Mouse (Mus musculus) CH12.LX (cell line): ENCODE data around the gene Cask. TPM values are rescaled to one million over a fixed set of nuclear protein-coding genes. Genes with fewer than 3 reads are reported as not detected.

Experiments used
- DNase-seq: peaks from one replicate; pipeline ENCODE4 v3.0.0-alpha.2; 2013; ENCODE audit errors: extremely low read depth
- H3K27ac ChIP-seq: 2 replicates; pipeline ENCODE4 v1.5.1; 2012; ENCODE audit warnings: low read depth, mild to moderate bottlenecking, control low read depth, moderate library complexity; ENCODE audit not compliant: insufficient read depth
- H3K27me3 ChIP-seq: replicated peaks from 2 replicates; pipeline ENCODE3; 2012; ENCODE audit warnings: inconsistent platforms
- H3K36me3 ChIP-seq, 2 experiments: replicated peaks in 1 of 2; 2 replicates each; pipeline versions ENCODE3 to v1.6.1; 2012; ENCODE audit warnings: inconsistent platforms in 1 of 2, low read length in 1 of 2, mild to moderate bottlenecking in 1 of 2, mixed read lengths in 1 of 2, moderate library complexity in 1 of 2; ENCODE audit not compliant: control insufficient read depth in 1 of 2, insufficient read depth in 1 of 2
- H3K4me1 ChIP-seq, 2 experiments: 2 replicates each; pipeline ENCODE4 v1.6.1; 2012; ENCODE audit warnings: inconsistent platforms in 1 of 2, moderate library complexity in 1 of 2; ENCODE audit not compliant: insufficient read depth in 2 of 2, control insufficient read depth in 1 of 2
- H3K4me2 ChIP-seq: 2 replicates; pipeline ENCODE4 v1.6.1; 2012; ENCODE audit warnings: low read depth, mild to moderate bottlenecking, control low read depth; ENCODE audit not compliant: poor library complexity, insufficient read depth, severe bottlenecking
- H3K4me3 ChIP-seq, 3 experiments: fragments of 150-350 bp in 1 of 3; sonication (generic) in 1 of 3; replicated peaks in 1 of 3; 2 replicates each; pipeline versions ENCODE3 to v1.5.1; 2011 to 2012; ENCODE audit warnings: low read depth in 2 of 3, low read length in 2 of 3, mild to moderate bottlenecking in 2 of 3, moderate library complexity in 2 of 3, control low read depth in 1 of 3, improper control_type of control experiment in 1 of 3, inconsistent platforms in 1 of 3, mixed read lengths in 1 of 3; ENCODE audit not compliant: poor library complexity in 1 of 3
- H3K79me2 ChIP-seq: replicated peaks from 2 replicates; pipeline ENCODE4 v1.6.1; 2012; ENCODE audit warnings: mild to moderate bottlenecking, moderate library complexity; ENCODE audit not compliant: control insufficient read depth, poor library complexity, insufficient read depth, severe bottlenecking; ENCODE audit errors: extremely low read depth
- H3K9ac ChIP-seq: 2 replicates; pipeline ENCODE4 v1.6.1; 2012; ENCODE audit warnings: low read depth, mild to moderate bottlenecking, control low read depth, moderate library complexity; ENCODE audit not compliant: insufficient read depth
- H3K9me3 ChIP-seq: replicated peaks from 2 replicates; pipeline ENCODE3; 2012; ENCODE audit warnings: low read length, inconsistent platforms, mixed read lengths
- BHLHE40 ChIP-seq: IDR thresholded peaks from 2 replicates; pipeline ENCODE4 v1.6.1; 2011; ENCODE audit warnings: mild to moderate bottlenecking, low read depth, low read length, improper control_type of control experiment
- CHD2 ChIP-seq: IDR thresholded peaks from 2 replicates; pipeline ENCODE4 v1.6.1; 2011; ENCODE audit warnings: low read length, improper control_type of control experiment
- E2F4 ChIP-seq: IDR thresholded peaks from 2 replicates; pipeline ENCODE4 v1.6.1; 2011; ENCODE audit warnings: low read depth, low read length, improper control_type of control experiment; ENCODE audit not compliant: insufficient replicate concordance
- ELF1 ChIP-seq: IDR thresholded peaks from 2 replicates; pipeline ENCODE4 v1.6.1; 2014; ENCODE audit warnings: low read depth, mild to moderate bottlenecking, inconsistent platforms, low read length, improper control_type of control experiment
- EP300 ChIP-seq: IDR thresholded peaks from 2 replicates; pipeline ENCODE4 v1.6.1; 2011; ENCODE audit warnings: low read length, improper control_type of control experiment
- ETS1 ChIP-seq: conservative IDR thresholded peaks from 2 replicates; pipeline ENCODE4 v1.6.1; 2012; ENCODE audit warnings: low read depth, mild to moderate bottlenecking, inconsistent platforms, low read length, improper control_type of control experiment, moderate library complexity
- GABPA ChIP-seq: IDR thresholded peaks from 2 replicates; pipeline ENCODE4 v1.6.1; 2012; ENCODE audit warnings: low read depth, low read length, improper control_type of control experiment, inconsistent platforms; ENCODE audit not compliant: insufficient replicate concordance
- IRF4 ChIP-seq: IDR thresholded peaks from 2 replicates; pipeline ENCODE4 v1.6.1; 2014; ENCODE audit warnings: low read depth, mild to moderate bottlenecking, inconsistent platforms, low read length, improper control_type of control experiment
- JUN ChIP-seq: IDR thresholded peaks from 2 replicates; pipeline ENCODE4 v1.6.1; 2011; ENCODE audit warnings: low read depth, mild to moderate bottlenecking, low read length, improper control_type of control experiment, moderate library complexity; ENCODE audit not compliant: insufficient read depth
- JUND ChIP-seq: conservative IDR thresholded peaks from 2 replicates; pipeline ENCODE4 v1.6.1; 2011; ENCODE audit warnings: low read depth, low read length, improper control_type of control experiment
- KAT2A ChIP-seq: IDR thresholded peaks from 2 replicates; pipeline ENCODE4 v1.6.1; 2012; ENCODE audit warnings: low read length, improper control_type of control experiment, inconsistent platforms; ENCODE audit not compliant: insufficient replicate concordance
- MAFK ChIP-seq: IDR thresholded peaks from 2 replicates; pipeline ENCODE4 v1.6.1; 2011; ENCODE audit warnings: low read length, improper control_type of control experiment; ENCODE audit not compliant: insufficient replicate concordance
- MAX ChIP-seq: IDR thresholded peaks from 2 replicates; pipeline ENCODE4 v1.6.1; 2011; ENCODE audit warnings: low read length, improper control_type of control experiment
- MAZ ChIP-seq: IDR thresholded peaks from 2 replicates; pipeline ENCODE4 v1.6.1; 2012; ENCODE audit warnings: low read depth, mild to moderate bottlenecking, inconsistent platforms, low read length, improper control_type of control experiment, moderate library complexity
- MEF2A ChIP-seq: IDR thresholded peaks from 2 replicates; pipeline ENCODE4 v1.6.1; 2014; ENCODE audit warnings: low read depth, mild to moderate bottlenecking, inconsistent platforms, low read length, improper control_type of control experiment, borderline replicate concordance
- MXI1 ChIP-seq: IDR thresholded peaks from 2 replicates; pipeline ENCODE4 v1.6.1; 2011; ENCODE audit warnings: mild to moderate bottlenecking, low read depth, low read length, improper control_type of control experiment
- MYC ChIP-seq: IDR thresholded peaks from 2 replicates; pipeline ENCODE4 v1.6.1; 2011; ENCODE audit warnings: low read depth, mild to moderate bottlenecking, improper control_type of control experiment, low read length
- NELFE ChIP-seq: IDR thresholded peaks from 2 replicates; pipeline ENCODE4 v1.6.1; 2011; ENCODE audit warnings: low read depth, low read length, improper control_type of control experiment
- NRF1 ChIP-seq: IDR thresholded peaks from 2 replicates; pipeline ENCODE4 v1.6.1; 2014; ENCODE audit warnings: low read depth, mild to moderate bottlenecking, inconsistent platforms, low read length, improper control_type of control experiment, moderate library complexity
- POLR2A ChIP-seq: IDR thresholded peaks from 2 replicates; pipeline ENCODE4 v1.6.1; 2011; ENCODE audit warnings: low read depth, mild to moderate bottlenecking, improper control_type of control experiment, low read length
- POLR2AphosphoS2 ChIP-seq: IDR thresholded peaks from 2 replicates; pipeline ENCODE4 v1.6.1; 2011; ENCODE audit warnings: low read depth, low read length, improper control_type of control experiment
- RAD21 ChIP-seq: IDR thresholded peaks from 2 replicates; pipeline ENCODE4 v1.6.1; 2011; ENCODE audit warnings: low read depth, mild to moderate bottlenecking, low read length, improper control_type of control experiment, moderate library complexity
- RCOR1 ChIP-seq: conservative IDR thresholded peaks from 2 replicates; pipeline ENCODE4 v1.6.1; 2012; ENCODE audit warnings: low read depth, mild to moderate bottlenecking, inconsistent platforms, low read length, improper control_type of control experiment
- SMC3 ChIP-seq: IDR thresholded peaks from 2 replicates; pipeline ENCODE4 v1.6.1; 2011; ENCODE audit warnings: low read depth, low read length, improper control_type of control experiment
- TBP ChIP-seq: conservative IDR thresholded peaks from 2 replicates; pipeline ENCODE4 v1.6.1; 2011; ENCODE audit warnings: low read depth, low read length, improper control_type of control experiment
- UBTF ChIP-seq: IDR thresholded peaks from 2 replicates; pipeline ENCODE4 v1.6.1; 2012; ENCODE audit warnings: low read depth, mild to moderate bottlenecking, inconsistent platforms, low read length, improper control_type of control experiment, moderate library complexity
- USF1 ChIP-seq: IDR thresholded peaks from 2 replicates; pipeline ENCODE4 v1.6.1; 2014; ENCODE audit warnings: low read depth, mild to moderate bottlenecking, inconsistent platforms, low read length, improper control_type of control experiment
- USF2 ChIP-seq: conservative IDR thresholded peaks from 2 replicates; pipeline ENCODE4 v1.6.1; 2011; ENCODE audit warnings: low read depth, low read length, improper control_type of control experiment
- ZC3H11A ChIP-seq: IDR thresholded peaks from 2 replicates; pipeline ENCODE4 v1.6.1; 2012; ENCODE audit warnings: low read depth, mild to moderate bottlenecking, inconsistent platforms, low read length, improper control_type of control experiment
- ZMIZ1 ChIP-seq: IDR thresholded peaks from 2 replicates; pipeline ENCODE4 v1.6.1; 2012; ENCODE audit warnings: low read depth, mild to moderate bottlenecking, inconsistent platforms, low read length, improper control_type of control experiment
- dilution Hi-C: fragments of 300-500 bp; cut with MboI; formaldehyde crosslinking; loops from 2 replicates; pipeline ENCODE4 v1.14.3; 2020; ENCODE audit warnings: low sequenced_read_pairs; ENCODE audit not compliant: extremely low pct_unique_long_range_greater_than_20kb, extremely low pct_ligation_motif_present
- in situ Hi-C: fragments of 300-500 bp; cut with MboI; formaldehyde crosslinking; loops from 3 replicates; pipeline ENCODE4 v1.14.3; 2019; ENCODE audit warnings: low sequenced_read_pairs, low pct_ligation_motif_present, low pct_unique_long_range_greater_than_20kb, mixed read lengths
- polyA plus RNA-seq: library from polyadenylated mRNA; unstranded; fragments of >175 nt; gene quantifications from 2 replicates; pipeline ENCODE4 v1.2.1, GENCODE M21; 2012; ENCODE audit warnings: low read depth; ENCODE audit not compliant: insufficient read length
- total RNA-seq, 2 experiments: library from RNA; depleted of rRNA; stranded (reverse); fragments of 300-350 nt in 1 of 2; fragments of >200 nt in 1 of 2; gene quantifications; 2 replicates each; pipeline ENCODE4 v1.2.3; 2012 to 2014

Gene Cask
- total and polyA plus RNA-seq, 3 experiments, result 0.40 to 5.0 (median 0.49) TPM

GRCm38 (mm10) chrX:13656721-13657120 is 194.4 kb downstream of the Cask start (continued):
- TF ChIP-seq JUN (no peak), JUND (peak; percentile 71), MAZ (no peak), MYC (peak; percentile 14; the same call in 1 of the 2 replicates), SMC3 (peak; percentile 67), MAFK (no peak), USF1 (no peak), E2F4 (0 out of 2 replicates have a peak, but pooled peaks have one; percentile 23), TBP (no peak), MXI1 (no peak), CHD2 (no peak), USF2 (no peak), NELFE (no peak), ELF1 (no peak), IRF4 (peak; percentile 76), ETS1 (peak; percentile 46; the same call in 1 of the 2 replicates), GABPA (no peak), BHLHE40 (no peak; the same call in none of the 2 replicates), EP300 (peak; percentile 78), RCOR1 (no peak), POLR2A (no peak), RAD21 (peak; percentile 82)

GRCm38 (mm10) chrX:13655906-13656305 is 195.3 kb downstream of the Cask start:
- H3K79me2 ChIP-seq, result no peaks in the 10 kb centered on the region
- H3K4me1 ChIP-seq, result peaks cover 12 to 49% of the 10 kb centered on the region in 2 experiments; a peak in 3 of 4 replicates
- dilution Hi-C loops (no loop called here), in situ Hi-C loops (loop anchor here (10.0 to 25.0 kb wide), 2 partner anchors 191 to 419 kb away; partner anchors contain the start of gene Nyx)
- H3K9me3 ChIP-seq, result no peaks in the 10 kb centered on the region
- H3K27ac ChIP-seq, result peak overlapping the region; percentile 97
- peak overlapping the region; percentile 17 to 46 (median 18) for H3K4me3 ChIP-seq
- TF ChIP-seq IRF4 (no peak), ZC3H11A (no peak), NELFE (no peak), EP300 (no peak), POLR2AphosphoS2 (no peak), MAFK (no peak), KAT2A (no peak), MAX (no peak), MEF2A (no peak), ZMIZ1 (no peak), RCOR1 (no peak), ELF1 (no peak), UBTF (no peak), MAZ (no peak), USF1 (no peak), NRF1 (no peak), JUN (no peak), MXI1 (no peak)
- H3K27me3 ChIP-seq, result no peaks in the 10 kb centered on the region
- DNase-seq, result no peak
- H3K36me3 ChIP-seq, result no peaks in the 10 kb centered on the region
- H3K4me2 ChIP-seq, result peak overlapping the region; percentile 74; the same call in 1 of the 2 replicates
- H3K9ac ChIP-seq, result peak overlapping the region; percentile 66
